Mouse (Mus musculus) gastrocnemius, postnatal 36 days (tissue): ENCODE measurements around the gene Tmem150a. TPM values are rescaled to one million over a fixed set of nuclear protein-coding genes. Genes with fewer than 3 reads are reported as not detected.

Experiments used
- DNase-seq, 2 experiments: peaks; one replicate each; pipeline ENCODE4 v3.0.0; 2022
- intact Hi-C: fragments of 180-260 bp; cut with DNase I; formaldehyde crosslinking; loops from one replicate; pipeline ENCODE4 v1.15.1; 2025
- total RNA-seq, 2 experiments: library from RNA; stranded (reverse); gene quantifications; 2 replicates each; pipeline ENCODE4 v1.2.3; 2021

Tmem150a gene
- total RNA-seq, 2 experiments from 2014 or later, result 16.9 to 18.8 TPM

GRCm38 (mm10) chr6:72348411-72348810, 6.8 kb upstream of the Tmem150a start:
- DNase-seq, result no peak
- intact Hi-C loops, result no loop called here

GRCm38 (mm10) chr6:72350214-72350613, 5.0 kb upstream of the Tmem150a start:
- DNase-seq, result no peak
- intact Hi-C loops, result no loop called here

GRCm38 (mm10) chr6:72352636-72353405, 2.4 kb upstream of the Tmem150a start:
- DNase-seq, result no peak
- intact Hi-C loops, result no loop called here

GRCm38 (mm10) chr6:72354025-72354424, 1.2 kb upstream of the Tmem150a start:
- intact Hi-C loops, result no loop called here
- DNase-seq, result no peak

GRCm38 (mm10) chr6:72356001-72356532, 820 bp downstream of the Tmem150a start:
- intact Hi-C loops, result no loop called here
- DNase-seq, result no peak

GRCm38 (mm10) chr6:72357164-72358079, 2.2 kb downstream of the Tmem150a start:
- DNase-seq, result no peak

GRCm38 (mm10) chr6:72358086-72358764, 3.0 kb downstream of the Tmem150a start:
- DNase-seq, result no peak
- intact Hi-C loops, result no loop called here

More at GRCm38 (mm10) chr6:72357164-72358079, 2.2 kb downstream of the Tmem150a start:
- intact Hi-C loops, result no loop called here

- no peak for DNase-seq
- intact Hi-C loops, result no loop called here
Observed at GRCm38 (mm10) chr6:72359343-72359742, 4.1 kb downstream of the Tmem150a start.

- intact Hi-C loops, result no loop called here
Observed at GRCm38 (mm10) chr6:72359891-72360598, 4.8 kb downstream of the Tmem150a start.

GRCm38 (mm10) chr6:72360599-72360935, 5.3 kb downstream of the Tmem150a start:
- intact Hi-C loops, result no loop called here
- DNase-seq, result no peak

More at GRCm38 (mm10) chr6:72359891-72360598, 4.8 kb downstream of the Tmem150a start:
- DNase-seq, result no peak

- no peak for DNase-seq
- intact Hi-C loops, result no loop called here
Observed at GRCm38 (mm10) chr6:72361121-72361551, 5.9 kb downstream of the Tmem150a start.

- DNase-seq, result peak; percentile 89 to 93
- intact Hi-C loops, result no loop called here
Observed at GRCm38 (mm10) chr6:72362132-72363028, 7.1 kb downstream of the Tmem150a start.

- intact Hi-C loops, result no loop called here
- DNase-seq, result no peak
Observed at GRCm38 (mm10) chr6:72364009-72364408, 8.8 kb downstream of the Tmem150a start.

- DNase-seq, result no peak
- intact Hi-C loops, result no loop called here
Observed at GRCm38 (mm10) chr6:72364985-72365384, 9.7 kb downstream of the Tmem150a start.

- intact Hi-C loops, result no loop called here
- DNase-seq, result no peak
Observed at GRCm38 (mm10) chr6:72366304-72366703, 11.1 kb downstream of the Tmem150a start.

- intact Hi-C loops, result no loop called here
- DNase-seq, result no peak
Observed at GRCm38 (mm10) chr6:72366844-72367443, 11.7 kb downstream of the Tmem150a start, which contains the start of gene Rnf181. TSS of gene Rnf181 (minus strand) at chr6:72366956.

- intact Hi-C loops, result no loop called here
- DNase-seq, result no peak
Observed at GRCm38 (mm10) chr6:72367460-72367974, 12.3 kb downstream of the Tmem150a start.

- no peak for DNase-seq
- intact Hi-C loops, result no loop called here
Observed at GRCm38 (mm10) chr6:72369557-72369956, 14.3 kb downstream of the Tmem150a start.
